Mouse (Mus musculus) left cerebral cortex, postnatal 10 days (tissue): ENCODE results near the gene Bscl2. TPM values are rescaled to one million over a fixed set of nuclear protein-coding genes. Genes with fewer than 3 reads are reported as not detected.
A peak's percentile ranks its signal among the peaks of the same experiment; 100 is the strongest.
"Not testable (repeated sequence)": the region's sequence is repeated elsewhere in the genome, so short reads cannot be mapped to it uniquely, and the experiment has no call there.

ENCODE experiments used
- DNase-seq, 2 experiments: peaks; one replicate each; pipeline ENCODE4 v3.0.0; 2021 to 2022; ENCODE audit warnings: low spot score in 2 of 2, mixed read lengths in 1 of 2; ENCODE audit errors: extremely low spot score in 1 of 2
- intact Hi-C: fragments of 180-260 bp; cut with DNase I; formaldehyde crosslinking; loops from one replicate; pipeline ENCODE4 v1.15.1; 2025
- total RNA-seq, 2 experiments: library from RNA; stranded (reverse); gene quantifications; 2 replicates each; pipeline ENCODE4 v1.2.3; 2021

Gene Bscl2
- total RNA-seq, 2 experiments from 2014 or later, result 96.1 to 97.0 TPM

DNA sequence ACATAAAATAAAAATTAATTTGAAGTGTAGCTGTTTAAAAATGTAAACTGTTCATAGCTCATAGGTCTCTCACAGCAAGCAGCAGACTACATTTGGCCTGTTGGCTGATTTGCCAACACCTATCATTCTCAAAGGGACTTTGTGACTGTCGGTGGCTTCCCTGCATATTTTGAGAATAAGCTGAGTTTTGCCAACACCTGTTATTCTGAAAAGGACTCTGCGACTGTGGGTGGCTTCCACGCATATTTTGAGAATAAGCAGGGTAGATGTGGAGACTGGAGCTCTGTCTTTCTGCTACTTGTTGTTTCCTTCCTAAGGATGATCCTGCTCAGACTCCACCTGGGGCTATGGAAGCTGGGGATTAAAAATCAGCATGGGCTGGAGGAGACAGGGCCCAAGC, 15.8 kb downstream of the Bscl2 start:
- DNase-seq, result no peak
- intact Hi-C loops, result loop anchor here (10.0 kb wide), 1 partner anchor 232 kb away; the partner anchor contains the start of gene Scgb1a1

DNA sequence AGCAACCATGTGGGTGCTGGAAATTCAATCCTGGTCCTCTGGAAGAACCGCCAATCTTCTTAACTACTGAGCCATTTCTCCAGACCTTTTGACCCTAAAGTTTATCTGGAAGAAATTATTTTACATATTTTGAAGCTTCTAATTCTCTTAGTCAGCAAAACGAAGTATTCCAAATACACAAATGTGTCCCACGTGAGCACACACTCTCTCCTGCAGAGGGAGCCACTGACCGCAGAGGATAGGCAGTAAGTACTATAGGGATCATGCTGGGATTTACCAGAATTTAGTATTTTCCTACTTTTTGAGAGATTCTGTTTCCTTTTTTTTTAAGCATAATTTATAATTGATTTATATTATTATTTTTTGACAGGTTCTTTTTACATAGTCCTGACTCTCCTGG, 20.4 kb downstream of the Bscl2 start:
- DNase-seq, result peak in 1 of 2 experiments; percentile 69
- intact Hi-C loops, result loop anchor here (10.0 kb wide), 1 partner anchor 227 kb away; the partner anchor contains the start of gene Scgb1a1

DNA sequence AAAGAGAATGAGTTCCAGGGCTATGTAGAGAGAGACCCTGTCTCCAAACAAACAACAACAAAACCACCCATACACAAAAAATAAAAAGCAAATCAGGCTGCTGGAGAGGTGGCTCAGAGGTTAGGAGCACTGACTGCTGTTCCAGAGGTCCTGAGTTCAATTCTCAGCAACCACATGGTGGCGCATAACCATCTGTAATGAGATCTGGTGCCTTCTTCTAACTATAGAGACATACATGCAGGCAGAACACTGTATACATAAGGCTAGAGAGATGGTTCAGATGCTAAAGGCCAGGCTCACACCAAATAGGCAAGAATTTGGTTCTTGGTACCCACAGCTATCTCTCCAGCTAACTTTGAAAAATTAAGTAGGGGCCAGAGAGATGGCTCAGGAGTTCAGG, 21.8 kb downstream of the Bscl2 start:
- intact Hi-C loops, result loop anchor here (10.0 kb wide), 1 partner anchor 226 kb away; the partner anchor contains the start of gene Scgb1a1

DNA sequence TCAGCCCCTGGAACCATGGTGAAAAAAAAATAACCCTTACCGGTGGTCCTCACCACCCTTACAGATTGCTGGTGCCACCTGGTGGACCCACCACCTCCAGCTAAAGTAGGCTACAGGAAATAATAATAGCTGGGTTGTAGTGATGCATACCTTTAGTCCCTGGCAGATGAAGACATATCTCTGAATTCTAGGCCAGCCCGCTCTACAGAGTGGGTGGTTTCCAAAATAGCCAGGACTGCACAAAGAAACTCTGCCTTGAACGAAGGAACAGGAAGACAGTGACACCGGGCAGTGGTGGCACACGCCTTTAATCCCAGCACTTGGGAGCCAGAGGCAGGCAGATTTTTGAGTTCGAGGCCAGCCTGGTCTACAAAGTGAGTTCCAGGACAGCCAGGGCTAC, 27.0 kb downstream of the Bscl2 start:
- no peak for DNase-seq
- intact Hi-C loops, result no loop called here

More for the DNA sequence above, 21.8 kb downstream of the Bscl2 start:
- no peak for DNase-seq

DNA sequence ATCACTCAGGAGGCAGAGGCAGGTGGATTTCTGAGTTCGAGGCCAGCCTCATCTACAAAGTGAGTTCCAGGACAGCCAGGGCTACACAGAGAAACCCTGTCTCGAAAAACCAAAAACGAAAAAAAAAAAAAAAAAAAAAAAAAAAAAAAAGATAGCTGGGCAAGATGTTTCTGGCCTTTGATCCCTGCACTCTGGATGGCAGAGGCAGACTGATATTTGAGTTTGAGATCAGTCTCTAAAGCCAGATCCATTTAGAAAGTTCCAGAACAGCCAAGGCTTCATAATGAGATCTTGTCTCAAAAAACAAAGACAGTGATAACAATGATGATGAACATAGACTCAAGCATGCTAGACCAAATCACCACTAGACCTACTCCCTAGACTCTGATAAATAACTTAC, 33.1 kb downstream of the Bscl2 start:
- DNase-seq, intact Hi-C loops: not testable (repeated sequence)

DNA sequence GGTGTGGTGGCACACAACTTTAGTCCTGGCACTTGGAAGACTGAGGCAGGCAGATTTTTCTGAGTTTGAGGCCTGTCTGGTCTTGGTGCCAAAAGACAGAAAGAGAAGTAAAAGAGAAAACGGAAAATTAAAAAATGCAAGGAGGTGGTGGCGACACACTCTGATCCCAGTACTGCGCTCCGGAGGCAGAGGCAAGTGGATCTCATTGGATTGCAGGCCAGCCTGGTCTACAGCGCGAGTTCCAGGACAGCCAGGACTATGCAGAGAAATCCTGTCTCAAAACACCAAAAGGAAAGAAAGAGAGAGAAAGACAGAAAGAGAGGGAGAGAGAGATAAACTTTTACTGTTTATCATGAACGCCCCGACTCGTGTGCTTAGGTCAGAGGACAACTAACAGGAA, 33.6 kb downstream of the Bscl2 start:
- no peak for DNase-seq

DNA sequence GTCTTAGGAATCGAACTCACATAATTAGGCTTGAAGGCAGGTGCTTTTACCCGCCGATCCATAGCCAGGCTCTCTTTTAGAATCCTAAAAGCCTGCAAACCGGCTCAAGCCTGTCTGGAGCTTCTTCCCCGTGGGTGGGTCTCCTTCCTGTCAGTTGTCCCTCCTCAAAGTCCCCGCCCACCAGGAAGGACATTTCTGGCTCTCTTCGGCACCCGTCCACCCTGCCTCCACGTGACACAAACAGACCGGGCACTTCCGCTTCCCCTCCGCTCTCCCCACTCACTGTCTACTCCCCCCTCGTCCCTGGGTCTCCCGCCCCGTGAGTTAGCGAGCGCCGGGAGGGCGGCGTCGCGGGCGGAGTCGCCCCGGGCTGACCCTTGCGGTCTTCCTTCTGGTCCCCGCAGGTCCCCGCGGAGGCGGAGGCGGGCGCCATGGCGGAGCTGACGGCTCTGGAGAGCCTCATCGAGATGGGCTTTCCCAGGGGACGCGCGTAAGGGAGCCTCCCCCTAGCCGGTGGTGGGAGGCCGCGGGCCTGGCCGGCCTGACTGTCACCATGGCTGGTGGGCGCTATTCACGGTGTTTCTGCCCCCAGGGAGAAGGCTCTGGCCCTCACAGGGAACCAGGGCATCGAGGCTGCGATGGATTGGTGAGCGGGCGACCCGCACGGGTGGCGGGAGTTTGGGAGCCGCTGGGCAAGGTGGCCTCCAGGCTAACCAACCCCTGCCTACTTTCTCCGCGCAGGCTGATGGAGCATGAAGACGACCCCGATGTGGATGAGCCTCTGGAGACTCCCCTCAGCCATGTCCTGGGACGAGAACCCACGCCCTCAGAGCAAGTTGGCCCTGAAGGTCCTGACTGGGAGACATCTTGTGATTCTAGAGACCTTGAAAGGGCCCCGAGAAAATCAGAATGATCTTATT, 34.3 kb downstream of the Bscl2 start, which contains the start of gene Ubxn1:
Ubxn1 (plus strand) TSS at position 230 of the 920 bp plus-strand sequence.
- DNase-seq, result peak; percentile 96 to 98
- intact Hi-C loops, result no loop called here

More for the DNA sequence above, 33.6 kb downstream of the Bscl2 start:
- intact Hi-C loops, result no loop called here

DNA sequence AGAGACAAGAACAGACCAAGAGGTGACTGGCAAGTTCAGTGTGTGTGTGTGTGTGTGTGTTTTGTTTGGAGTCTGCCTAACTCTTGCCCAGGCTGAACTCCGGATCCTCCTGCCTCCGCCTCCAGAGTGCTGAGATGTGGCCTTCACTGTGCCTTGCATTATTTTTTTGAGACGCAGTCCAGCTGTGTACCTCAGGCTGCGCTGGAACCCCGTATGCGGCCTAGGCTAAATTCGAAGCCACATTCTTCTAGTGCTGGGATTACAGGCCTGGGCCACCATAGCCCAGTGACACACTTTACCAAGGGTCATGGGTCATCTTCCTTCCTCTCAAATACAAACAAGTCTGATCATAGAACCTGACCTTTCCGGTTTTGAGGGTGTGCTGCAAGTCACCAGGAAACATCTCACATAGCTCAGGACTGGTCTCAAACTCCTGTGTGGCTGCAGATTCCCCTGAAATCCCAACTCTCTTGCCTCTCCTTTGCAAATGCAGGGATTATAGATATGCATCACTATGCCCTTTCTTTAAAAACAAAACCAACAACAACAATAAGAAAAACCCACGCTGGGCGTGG, 35.1 kb downstream of the Bscl2 start:
- intact Hi-C loops, result no loop called here
- no peak for DNase-seq

DNA sequence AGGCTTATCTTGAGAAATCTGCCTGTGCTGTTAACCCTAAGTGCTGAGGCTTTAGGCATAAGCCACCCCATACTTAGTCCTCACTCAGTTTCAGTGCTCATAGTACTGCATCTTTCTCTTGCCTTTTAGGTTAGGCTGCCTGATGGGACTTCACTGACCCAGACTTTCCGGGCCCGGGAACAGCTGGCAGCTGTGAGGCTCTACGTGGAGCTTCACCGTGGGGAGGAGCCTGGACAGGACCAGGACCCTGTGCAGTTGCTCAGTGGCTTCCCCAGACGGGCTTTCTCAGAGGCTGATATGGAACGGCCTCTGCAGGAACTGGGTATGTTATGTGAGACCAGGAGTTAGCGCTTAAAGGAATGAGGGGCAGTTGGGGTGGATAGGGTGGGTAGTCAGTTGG, 37.8 kb downstream of the Bscl2 start:
- DNase-seq, result no peak
- intact Hi-C loops, result no loop called here

DNA sequence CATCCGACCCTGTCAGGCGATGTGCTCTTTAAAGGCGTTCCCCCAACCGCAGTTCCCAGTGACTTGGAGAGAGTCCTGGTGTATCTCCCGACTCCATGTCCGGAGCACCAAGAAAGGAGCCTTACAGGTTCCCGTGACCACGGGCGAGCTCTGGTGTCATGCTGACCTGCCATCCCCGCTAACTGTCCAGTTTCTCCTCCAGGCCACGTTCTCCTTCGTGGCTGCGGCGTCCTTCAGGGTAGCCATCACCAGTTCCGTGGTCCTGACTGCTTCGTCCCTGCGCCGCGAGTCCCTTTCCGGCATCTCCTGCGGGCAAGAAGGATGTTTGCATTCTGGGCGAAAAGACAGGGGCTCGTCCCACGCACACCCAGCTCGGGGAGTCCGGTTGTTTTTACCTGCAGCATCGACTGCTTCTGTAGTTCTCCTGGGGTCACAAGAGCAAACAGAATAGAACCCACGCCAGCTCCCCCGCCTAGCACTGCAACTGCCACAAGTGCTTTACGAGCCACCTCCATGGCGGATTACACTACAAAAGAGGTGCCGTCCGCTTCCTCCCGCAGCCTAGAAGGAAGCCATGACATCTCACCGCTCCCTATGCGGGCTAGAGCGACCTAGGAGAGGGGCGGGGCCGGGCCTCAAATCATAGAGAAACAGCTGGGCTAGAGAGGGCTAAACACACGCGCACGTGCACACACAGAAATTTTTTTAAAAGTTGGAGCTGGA, 43.2 kb downstream of the Bscl2 start, which contains the start of gene Uqcc3:
Uqcc3 (minus strand) TSS at position 613 of the 723 bp plus-strand sequence.
- intact Hi-C loops, result no loop called here
- DNase-seq, result peak; percentile 89 to 93

DNA sequence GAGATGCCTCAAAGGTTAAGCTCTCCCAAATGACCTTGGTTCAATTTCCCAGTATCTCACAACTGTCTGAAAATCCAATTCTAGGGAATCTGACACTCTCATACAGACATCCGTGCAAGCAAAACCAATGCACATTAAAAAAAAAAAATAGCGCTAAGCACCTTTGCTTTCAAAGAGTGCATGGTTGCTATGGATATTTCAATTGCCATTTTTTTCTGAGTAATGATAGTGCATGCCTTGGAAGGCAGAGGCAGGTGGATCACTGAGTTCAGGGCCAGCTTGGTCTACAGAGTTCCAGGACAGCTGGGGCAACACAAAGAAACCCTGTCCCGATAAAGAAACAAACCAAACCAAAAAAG, 43.7 kb downstream of the Bscl2 start:
- DNase-seq, result no peak
- intact Hi-C loops, result no loop called here

DNA sequence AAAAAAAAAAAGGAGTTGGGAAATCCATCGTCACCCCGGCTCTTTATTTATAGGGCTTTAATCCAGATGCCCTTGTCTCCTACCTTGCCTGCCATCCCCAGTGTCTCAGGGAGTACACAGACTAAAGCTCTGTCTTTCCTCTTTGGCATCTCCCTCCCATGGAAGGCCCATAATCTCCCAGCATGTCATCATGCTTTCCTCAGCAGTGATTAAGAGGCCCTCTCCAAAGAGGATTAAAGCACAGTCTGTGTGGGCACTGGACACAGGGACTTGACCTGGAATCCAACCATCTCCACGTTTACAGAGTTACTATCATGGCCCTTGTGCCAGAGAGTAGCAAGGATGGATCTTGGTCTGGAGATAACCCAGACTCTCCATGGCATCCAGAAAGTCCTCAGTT, 46.3 kb downstream of the Bscl2 start, which contains the start of the genes Lbhd1 and Gm49403:
Lbhd1 (plus strand) TSS at position 117 of the 400 bp plus-strand sequence.
Gm49403 (plus strand) TSS at position 315 of the 400 bp plus-strand sequence.
- DNase-seq, result no peak
- intact Hi-C loops, result no loop called here

DNA sequence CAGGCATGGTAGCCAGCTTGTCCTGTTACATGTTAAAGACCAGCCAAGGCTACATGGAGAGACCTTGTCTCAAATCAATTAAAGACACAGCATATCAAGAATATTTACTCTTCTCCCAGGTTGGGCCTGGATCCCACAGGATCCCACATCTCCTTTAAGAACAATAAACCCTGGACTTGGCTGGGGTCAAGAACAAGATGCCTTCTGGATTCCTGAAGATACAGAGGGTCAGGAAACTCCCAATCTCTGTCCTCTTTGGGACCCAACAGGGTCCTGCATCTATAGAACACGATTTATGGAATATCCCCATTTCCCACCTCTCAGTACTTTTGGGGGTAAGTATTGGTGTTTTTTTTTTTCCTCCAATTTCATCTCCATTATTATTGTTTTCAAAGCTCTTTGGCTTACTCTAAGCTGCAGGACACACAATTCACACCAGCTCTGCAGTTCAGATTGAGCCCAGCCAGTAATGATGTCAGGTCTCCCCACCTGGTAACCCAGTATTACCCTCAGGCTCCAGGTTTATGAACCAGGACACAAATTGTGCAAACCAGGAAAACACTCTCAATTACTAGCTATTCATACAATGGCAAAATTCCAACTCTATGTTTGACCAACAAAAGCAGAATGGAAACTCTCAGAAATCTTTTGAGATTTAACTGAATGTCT, 49.8 kb downstream of the Bscl2 start:
- DNase-seq, result no peak
- intact Hi-C loops, result no loop called here

DNA sequence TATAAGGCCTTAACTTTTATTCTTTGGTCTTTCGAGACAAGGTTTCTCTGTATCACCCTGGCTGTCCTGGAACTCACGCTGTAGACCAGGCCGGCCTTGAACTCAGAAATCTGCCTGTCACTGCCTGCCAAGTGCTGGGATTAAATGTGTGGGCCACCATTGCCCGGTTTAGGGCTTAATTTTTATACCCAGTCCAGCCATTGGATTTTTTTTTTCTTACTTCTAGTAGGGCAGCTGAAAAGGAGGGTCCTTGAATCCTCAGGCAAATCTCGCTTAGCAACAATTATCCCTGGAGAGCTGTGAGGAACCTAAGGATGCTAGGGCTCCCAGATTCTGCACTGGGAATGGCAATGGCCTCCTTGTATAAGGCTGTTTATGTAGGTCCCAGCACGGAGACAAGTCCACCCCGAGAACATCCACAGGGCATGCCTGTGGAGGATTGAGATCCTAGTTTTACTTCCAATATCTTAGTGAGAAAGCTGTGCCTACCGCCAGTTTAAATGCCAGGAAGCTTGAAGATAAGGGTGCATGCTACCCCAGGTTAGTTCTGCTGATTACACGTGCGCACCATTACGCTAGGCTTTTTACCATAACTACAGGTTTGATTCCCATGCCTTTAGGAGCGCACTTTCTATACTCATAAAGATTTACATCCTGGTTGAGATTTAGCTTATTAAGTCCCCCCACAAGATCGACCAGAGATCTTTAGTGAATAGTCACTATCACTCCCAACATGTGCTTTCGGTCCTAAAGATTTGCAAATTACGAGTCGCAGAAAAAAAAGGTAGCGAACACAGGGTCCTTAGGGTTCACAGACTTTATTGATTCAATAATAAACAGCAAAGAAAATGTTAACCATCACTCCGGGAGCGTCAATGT, 50.6 kb downstream of the Bscl2 start:
- DNase-seq, result no peak

DNA sequence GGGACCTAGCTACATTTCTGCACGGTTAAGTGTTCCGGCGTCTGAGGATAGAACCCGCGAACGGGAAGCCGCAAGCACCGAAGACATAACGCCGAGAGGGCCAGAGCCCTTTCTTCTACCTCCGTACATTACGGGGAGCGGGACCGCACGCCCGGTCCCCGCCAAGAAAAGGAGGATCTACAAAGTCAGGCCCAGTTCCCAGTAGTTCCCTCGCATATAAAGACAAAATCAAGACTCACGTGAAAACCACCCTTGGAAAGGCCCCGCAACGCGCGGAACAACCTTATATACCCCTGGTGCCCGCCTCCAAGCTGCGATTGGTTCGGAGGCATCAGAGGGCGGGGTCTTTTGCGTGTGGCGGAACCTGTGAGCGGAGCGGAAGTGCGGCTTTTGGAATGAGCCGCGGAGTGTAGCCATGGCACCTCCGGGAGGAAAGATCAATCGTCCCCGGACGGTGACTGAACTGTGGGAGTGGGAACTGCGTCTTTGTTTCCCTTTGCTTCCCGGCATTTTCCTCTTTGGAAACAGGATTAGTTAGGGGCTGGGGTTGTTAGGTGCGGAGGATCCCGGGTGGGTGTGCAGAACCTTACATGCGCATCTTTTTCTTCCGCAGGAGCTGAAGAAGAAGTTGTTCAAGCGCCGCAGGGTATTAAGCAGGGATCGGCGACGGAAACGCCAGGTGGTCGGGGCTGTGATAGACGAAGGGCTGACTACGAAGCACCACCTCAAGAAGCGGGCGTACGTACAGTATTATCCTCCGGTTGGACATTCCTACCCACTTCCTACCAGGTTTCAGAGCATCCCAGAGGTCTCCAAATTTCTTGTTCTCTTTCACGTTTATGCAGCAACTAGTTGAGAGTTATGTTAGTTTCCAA, 51.5 kb downstream of the Bscl2 start, which contains the start of the genes 1810009A15Rik and Gm49416:
1810009A15Rik (plus strand) TSS at position 343 of the 875 bp plus-strand sequence.
Gm49416 (plus strand) TSS at position 416 of the 875 bp plus-strand sequence.
- intact Hi-C loops, result no loop called here

More for the DNA sequence above, 50.6 kb downstream of the Bscl2 start:
- intact Hi-C loops, result no loop called here

More for the DNA sequence above, 51.5 kb downstream of the Bscl2 start, which contains the start of the genes 1810009A15Rik and Gm49416:
- DNase-seq, result peak; percentile 94 to 97
